Mouse (Mus musculus) G1E (cell line): ENCODE results near the gene Ugt1a5.
"Not testable (repeated sequence)": the region's sequence is repeated elsewhere in the genome, so short reads cannot be mapped to it uniquely, and the experiment has no call there.

Experiments
- CTCF ChIP-seq: IDR thresholded peaks from 2 replicates; pipeline ENCODE4 v1.5.1; 2012; ENCODE audit warnings: low read depth, low read length, inconsistent platforms, mixed read lengths
- GATA1 ChIP-seq: IDR thresholded peaks from 2 replicates; pipeline ENCODE4 v1.6.1; 2012; ENCODE audit warnings: borderline replicate concordance, low read length, inconsistent platforms, mixed read lengths
- TAL1 ChIP-seq: conservative IDR thresholded peaks from 2 replicates; pipeline ENCODE4 v1.6.1; 2012; ENCODE audit warnings: low read depth, low read length, inconsistent platforms, mixed read lengths

DNA sequence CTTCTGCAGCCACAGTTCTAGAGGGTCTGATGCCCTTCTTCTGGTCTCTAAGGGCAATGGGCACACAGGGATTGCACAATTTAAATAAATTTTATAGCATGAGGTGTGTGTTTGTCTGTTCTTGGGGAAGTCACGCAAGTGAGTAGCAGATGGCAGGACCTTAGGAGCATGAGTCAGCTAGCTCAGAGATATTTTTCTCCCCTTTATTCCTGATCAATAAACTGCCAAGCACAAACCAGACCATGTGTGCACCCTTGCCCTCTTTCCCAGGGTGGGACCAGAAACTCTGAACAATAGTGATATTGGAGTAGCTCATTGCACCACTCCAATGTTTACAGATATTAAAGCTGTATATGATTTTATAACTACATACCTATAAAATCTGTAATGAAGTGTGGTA, 35.6 kb upstream of the Ugt1a5 start:
- TF ChIP-seq CTCF, GATA1, TAL1: not testable (repeated sequence)
